Mouse (Mus musculus) neutrophil, adult 5-6 weeks (primary cell): ENCODE results near the gene Gm21761. TPM values are rescaled to one million over a fixed set of nuclear protein-coding genes. Genes with fewer than 3 reads are reported as not detected.
"Not testable (repeated sequence)": the region's sequence is repeated elsewhere in the genome, so short reads cannot be mapped to it uniquely, and the experiment has no call there.

Experiments
- ATAC-seq: fragments of 151-379, 151-347 bp; 2 replicates; pipeline ENCODE4 v1.8.0; 2017; ENCODE audit warnings: mild to moderate bottlenecking, moderate TSS enrichment; ENCODE audit not compliant: insufficient number of reproducible peaks, poor library complexity, low FRiP score, severe bottlenecking; ENCODE audit errors: extremely low read depth
- total RNA-seq: library from RNA; stranded (forward); fragments of 200-1000 nt; gene quantifications from 2 replicates; pipeline ENCODE4 v1.2.3, GENCODE M21; 2017

The Gm21761 gene
- total RNA-seq = not detected in 2 replicates

DNA sequence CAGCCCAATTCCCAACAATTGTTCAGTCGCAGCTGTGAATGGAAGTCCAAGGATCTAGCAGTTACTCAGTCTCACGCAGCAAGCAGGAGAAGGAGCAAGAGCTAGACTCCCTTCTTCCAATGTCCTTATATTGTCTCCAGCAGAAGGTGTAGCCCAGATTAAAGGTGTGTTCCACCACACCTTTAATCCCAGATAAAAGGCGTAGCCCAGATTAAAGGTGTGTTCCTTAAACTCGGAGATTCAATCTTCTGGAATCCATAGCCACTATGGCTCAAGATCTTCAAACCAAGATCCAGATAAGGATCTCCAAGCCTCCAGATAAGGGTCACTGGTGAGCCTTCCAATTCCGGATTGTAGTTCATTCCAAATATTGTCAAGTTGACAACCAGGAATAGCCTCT lies at the start of gene Gm21761:
TSS of gene Gm21761 (minus strand) at position 101 of the 400 bp plus-strand sequence.
- not testable (repeated sequence) for ATAC-seq

DNA sequence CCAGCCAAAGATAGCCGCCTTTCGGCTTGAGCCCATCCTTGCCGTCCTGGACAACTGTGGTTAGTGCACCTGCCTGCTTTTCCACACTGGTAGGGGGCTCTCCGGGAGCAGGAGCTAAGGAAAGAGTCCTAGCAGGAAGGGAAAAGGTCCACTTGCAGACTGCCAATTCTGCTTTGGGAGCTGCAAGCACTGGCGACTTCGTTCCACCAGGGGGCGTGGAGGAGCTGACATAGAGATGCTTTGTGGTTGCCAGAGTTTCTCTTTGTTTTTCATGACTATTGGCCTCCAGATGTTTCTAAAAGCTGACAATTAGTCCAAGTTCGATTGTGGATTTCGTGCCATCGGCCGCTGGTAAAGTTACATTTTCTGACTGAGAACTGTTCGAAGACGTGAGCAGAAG lies 40.1 kb upstream of the Gm21761 start:
- ATAC-seq = peak; percentile 55

GRCm38 (mm10) chr13:119968193-119968592 lies 39.1 kb upstream of the Gm21761 start:
- ATAC-seq = not testable (repeated sequence)

- not testable (repeated sequence) for ATAC-seq
Observed at GRCm38 (mm10) chr13:119965968-119966367, 36.9 kb upstream of the Gm21761 start.

GRCm38 (mm10) chr13:119965302-119965952 lies 36.4 kb upstream of the Gm21761 start:
- ATAC-seq = peak; percentile 33; the same call in 1 of the 2 replicates

DNA sequence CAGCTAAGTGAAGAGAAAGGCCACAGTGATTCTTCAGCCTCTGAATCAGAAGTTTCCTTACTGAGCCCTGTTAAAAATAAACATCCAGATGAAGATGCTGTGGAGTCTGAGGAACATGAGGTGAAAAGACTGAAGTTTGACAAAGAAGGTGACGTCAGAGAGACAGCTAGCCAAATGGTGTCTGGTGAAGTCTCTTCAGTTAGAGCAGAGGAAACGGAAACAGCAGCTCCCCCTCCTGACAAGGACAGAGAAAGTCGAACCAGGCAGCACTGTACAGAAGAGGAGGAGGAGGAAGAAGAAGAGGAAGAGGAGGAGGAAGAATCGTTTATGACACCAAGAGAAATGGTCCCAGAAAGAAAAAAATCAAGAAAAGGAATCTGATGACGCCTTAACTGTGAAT lies 33.8 kb upstream of the Gm21761 start:
- peak; percentile 69; the same call in 1 of the 2 replicates for ATAC-seq

DNA sequence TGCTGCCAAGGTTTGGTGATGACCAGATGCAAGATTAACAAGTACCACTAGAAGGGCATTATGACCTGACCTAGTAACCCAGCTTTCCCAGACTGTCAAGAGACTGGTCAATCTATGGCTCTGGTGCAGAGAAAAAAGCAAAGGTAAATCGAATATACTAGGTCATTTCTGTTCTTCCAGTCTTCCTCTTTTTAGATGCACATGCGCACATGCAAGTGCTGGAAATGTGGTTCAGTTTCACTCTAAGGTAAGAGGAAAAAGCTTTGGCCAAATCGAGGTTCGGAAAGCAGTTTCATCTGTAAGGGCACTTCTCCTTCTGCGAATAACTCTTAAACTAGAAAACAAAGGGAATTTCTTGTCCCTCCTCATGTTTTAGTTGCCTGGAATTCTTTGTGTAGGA lies 26.5 kb upstream of the Gm21761 start:
- ATAC-seq = not testable (repeated sequence)

DNA sequence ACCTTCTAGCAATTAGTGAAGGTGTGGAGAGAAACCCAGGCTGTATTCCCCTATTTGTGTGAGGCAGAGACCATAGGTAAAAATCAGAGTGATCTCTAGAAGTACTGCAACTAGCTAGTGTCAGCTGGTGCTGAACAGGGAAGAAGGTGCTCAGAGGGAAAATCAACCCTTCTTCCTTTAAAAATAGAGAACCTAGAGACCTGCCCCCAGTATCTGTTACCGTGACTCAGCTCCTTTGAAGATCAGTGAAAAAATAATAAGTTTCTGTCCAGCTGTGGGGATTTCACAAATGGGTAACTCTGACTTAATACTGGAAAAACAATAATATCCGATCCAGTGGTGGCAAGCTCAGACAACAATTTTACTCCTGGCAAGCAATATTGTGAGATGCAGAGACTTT lies 26.0 kb upstream of the Gm21761 start:
- not testable (repeated sequence) for ATAC-seq

DNA sequence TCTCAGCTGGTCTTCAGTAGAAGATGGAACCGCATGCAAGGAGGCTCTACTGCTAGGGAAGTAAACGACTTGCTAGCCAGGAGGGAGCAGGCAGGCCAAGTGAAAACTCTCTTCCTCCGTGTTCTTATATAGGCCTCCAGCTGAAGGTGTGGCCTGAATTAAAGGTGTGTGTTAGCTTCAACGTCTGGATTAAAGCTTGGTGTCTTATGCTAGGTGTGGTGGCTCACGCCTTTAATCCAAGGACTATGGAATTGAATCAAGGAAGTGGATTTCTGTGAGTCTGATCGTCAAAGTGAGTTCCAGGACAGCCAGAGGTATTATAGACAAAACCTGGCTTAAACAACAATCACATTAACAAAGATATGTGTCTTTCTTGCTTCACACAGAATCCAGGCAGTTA lies 21.6 kb upstream of the Gm21761 start, which contains the start of gene B020031M17Rik:
TSS of gene B020031M17Rik (minus strand) at position 101 of the 400 bp plus-strand sequence.
- not testable (repeated sequence) for ATAC-seq

- ATAC-seq = not testable (repeated sequence)
Observed at GRCm38 (mm10) chr13:119924597-119925340, 4.3 kb downstream of the Gm21761 start.

DNA sequence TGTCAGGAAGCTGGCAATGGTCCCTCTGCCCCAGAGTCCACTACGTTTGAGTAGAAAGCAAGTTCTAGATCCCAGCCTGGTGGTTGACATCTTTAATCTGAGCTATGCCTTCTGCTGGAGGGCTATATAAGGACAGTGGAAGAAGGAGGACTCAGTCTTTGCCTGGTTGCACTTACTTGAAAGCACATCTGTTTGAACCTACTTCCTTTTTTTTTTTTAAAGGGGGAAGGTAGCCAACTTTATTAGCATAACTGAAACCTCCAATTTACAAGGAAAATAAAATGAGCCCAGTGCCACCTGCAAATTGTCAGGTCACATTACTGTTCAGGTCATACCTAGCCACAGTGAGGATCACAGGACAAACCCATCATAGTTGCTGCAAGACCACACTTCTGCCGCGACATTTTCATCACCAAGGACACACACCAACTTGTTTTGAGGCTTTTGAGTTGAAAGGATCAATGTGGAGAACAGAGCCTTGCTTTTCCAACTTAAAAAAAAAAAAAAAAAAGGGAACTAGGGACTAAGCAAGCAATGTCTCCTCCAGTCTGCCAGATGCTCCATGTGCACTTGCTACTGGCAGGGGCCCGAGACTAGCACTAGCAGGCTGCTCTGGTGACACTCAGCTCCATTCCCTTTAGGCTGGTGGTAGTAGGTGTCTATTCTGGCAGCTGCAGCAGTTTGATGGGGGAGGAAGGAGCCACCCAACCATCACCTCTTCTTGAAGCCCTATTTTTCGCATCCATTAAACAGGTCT lies 11.9 kb downstream of the Gm21761 start:
- peak; percentile 58 for ATAC-seq

GRCm38 (mm10) chr13:119916449-119916848 lies 12.6 kb downstream of the Gm21761 start:
- peak; percentile 21; the same call in 1 of the 2 replicates for ATAC-seq

DNA sequence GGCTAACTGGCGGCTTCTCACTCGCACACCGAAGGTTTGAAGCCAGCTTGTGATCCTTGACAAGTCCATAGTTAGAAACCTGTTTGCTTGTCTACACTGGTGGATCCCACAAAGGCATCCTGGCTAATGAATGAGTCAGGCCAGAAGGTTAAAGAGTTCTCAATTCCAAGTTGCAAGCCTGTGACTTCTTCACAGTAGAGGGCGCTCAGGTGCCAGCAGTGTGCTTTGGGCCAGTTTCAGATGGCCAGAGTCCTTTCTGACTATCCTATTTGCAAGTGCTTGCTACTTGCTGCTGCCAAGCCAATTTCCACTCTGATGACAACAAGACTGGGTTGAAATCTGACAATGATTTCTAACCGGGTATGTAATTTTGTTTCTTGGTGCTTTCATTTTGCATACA lies 30.5 kb downstream of the Gm21761 start:
- ATAC-seq = peak; percentile 61; the same call in 1 of the 2 replicates

- not testable (repeated sequence) for ATAC-seq
Observed at GRCm38 (mm10) chr13:119894685-119895084, 34.4 kb downstream of the Gm21761 start, which contains the start of gene Tcstv1. TSS of gene Tcstv1 (minus strand) at chr13:119894785.

GRCm38 (mm10) chr13:119886896-119887295 lies 42.2 kb downstream of the Gm21761 start:
- not testable (repeated sequence) for ATAC-seq

- peak; percentile 46; the same call in 1 of the 2 replicates for ATAC-seq
Observed at GRCm38 (mm10) chr13:119864395-119864999, 64.6 kb downstream of the Gm21761 start.

GRCm38 (mm10) chr13:119862399-119862798 lies 66.7 kb downstream of the Gm21761 start:
- not testable (repeated sequence) for ATAC-seq
